Mouse (Mus musculus): ENCODE data around the gene D1Ertd622e.

D1Ertd622e gene

DNA sequence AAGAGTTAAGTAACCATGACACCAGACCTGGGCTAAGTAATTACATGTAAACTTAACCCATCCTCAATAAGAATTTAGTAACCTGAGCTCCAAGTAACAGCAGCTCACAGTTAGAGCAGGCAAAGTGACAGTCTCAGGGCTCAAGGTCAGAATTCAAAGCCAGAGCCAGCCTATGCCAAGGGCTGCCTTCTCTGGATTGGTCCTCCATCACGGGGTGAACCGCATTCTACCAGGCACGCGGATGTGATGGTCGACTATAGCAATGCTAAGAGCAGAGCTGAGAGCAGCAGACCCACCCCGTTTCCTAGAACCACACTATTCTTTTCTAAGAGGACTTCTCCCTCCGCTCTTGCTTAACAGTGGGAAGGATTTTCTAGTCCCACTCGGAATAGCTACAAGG lies 27.8 kb downstream of the D1Ertd622e start:
- DNase-seq (ENCODE audit: inconsistent ontology term) = no peak

DNA sequence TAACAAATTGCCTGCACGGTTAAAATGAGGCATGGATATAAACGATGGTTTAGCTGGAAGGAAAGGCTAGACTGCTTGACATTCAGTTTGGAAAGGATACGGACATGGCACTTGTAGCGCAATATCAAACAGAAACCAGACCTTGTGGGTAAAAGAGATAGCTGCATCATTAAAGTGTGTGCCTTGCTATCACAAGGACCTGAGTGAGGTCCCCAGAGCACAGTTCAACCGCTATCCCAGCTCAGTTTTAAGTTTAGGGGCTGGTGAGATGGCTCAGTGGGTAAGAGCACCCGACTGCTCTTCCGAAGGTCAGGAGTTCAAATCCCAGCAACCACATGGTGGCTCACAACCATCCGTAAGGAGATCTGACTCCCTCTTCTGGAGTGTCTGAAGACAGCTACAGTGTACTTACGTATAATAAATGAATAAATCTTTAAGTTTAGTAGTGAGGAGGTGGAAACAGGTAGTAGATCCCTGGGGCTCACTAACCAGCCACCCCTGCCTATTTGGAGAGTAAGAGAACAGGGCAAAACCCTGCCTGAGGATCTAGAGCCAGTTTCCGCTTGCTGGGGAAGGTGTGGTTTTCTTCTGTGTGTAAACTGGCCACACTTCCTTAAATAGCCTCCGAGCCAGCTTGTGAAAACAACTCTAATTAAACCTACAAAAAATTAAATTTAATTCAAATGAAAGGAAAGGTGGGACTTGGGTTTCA lies 29.2 kb downstream of the D1Ertd622e start:
- DNase-seq (ENCODE audit: inconsistent ontology term) = no peak

DNA sequence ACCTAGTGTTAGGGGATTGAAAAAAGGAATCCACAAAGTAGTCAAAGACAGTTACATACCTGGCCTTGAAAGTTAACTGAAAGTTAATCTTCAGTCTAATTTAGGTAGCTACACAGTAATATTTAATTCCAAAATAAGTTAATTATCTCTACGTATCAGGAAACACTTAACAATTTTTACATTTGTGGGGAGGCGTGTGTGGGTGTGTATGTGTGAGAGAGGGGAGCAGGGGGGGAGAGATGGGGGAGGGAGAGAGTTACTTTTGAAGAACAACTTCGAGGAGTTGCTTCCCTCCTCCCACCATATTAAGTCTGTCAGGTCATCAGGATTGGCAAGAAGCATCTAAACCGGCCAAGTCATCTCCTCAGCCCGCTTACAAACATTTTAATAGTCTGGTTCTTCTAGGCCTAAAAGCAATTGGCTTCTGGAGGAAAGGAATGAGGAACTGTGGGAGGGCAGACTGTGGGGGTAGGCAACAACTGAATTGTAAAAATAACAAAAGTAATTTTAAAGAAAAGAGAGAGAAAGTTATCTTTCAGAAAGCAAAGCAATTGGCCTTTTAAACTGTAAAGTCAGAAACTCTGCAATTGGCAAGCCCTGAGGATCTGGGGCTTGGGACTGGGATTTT lies 29.9 kb downstream of the D1Ertd622e start:
- no peak for DNase-seq (ENCODE audit: inconsistent ontology term)

DNA sequence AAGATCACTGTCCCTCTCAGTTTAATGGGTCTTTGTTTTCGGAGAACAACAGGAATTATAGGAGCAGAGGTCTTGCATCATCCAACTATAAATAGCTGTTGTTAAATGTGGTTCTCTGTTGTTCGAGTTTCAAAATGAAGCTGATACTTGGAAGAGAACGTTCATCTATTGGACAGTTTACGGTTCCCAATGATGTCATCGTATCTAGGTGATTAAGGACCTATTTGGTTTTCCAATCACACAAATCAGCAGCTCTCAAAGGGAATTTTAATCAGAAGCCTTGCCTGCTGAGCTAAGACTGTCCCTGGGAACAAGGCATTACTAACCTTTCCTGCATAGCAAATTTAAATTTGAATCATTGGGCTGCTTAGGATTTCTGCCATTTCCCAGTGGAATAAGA lies 31.7 kb downstream of the D1Ertd622e start:
- peak; percentile 22 for DNase-seq (ENCODE audit: inconsistent ontology term)

DNA sequence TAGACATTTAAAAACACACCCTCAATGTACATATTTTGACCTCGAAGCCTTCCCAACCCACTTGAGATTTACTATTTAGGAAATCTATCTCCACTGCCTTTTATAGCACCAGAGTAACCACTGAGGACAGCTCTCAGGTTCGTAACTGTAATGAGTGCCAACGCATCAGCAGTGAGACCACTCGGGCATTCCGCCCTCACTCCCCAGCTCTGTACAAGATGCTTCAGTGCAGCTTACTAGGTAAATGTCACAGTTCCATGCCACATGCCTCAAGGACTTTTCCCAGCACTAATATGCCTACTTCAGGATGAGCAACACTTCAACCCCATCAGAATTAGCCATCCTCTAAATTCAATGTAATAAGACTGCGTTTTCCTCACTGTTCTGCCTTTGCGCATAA lies 33.0 kb downstream of the D1Ertd622e start:
- DNase-seq (ENCODE audit: inconsistent ontology term) = no peak

DNA sequence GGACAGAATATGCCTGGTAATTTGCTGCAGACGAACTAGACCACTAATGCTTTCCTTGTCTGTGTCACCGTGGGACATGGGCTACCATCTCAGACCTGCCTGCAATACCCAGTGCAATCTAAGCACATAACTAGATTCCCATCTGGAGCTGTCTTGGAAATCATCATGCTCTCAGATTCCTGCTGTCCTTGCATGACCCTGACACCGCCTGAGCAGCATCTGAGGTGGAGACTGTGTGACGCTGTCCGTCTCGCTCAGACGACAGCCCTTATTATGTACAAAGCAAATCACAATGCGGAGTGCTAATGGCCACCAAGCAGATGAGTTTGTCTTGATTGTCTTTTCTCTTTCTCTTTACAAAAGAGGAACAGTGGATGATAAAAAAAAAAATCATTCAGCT lies 33.9 kb downstream of the D1Ertd622e start:
- DNase-seq (ENCODE audit: inconsistent ontology term) = no peak

DNA sequence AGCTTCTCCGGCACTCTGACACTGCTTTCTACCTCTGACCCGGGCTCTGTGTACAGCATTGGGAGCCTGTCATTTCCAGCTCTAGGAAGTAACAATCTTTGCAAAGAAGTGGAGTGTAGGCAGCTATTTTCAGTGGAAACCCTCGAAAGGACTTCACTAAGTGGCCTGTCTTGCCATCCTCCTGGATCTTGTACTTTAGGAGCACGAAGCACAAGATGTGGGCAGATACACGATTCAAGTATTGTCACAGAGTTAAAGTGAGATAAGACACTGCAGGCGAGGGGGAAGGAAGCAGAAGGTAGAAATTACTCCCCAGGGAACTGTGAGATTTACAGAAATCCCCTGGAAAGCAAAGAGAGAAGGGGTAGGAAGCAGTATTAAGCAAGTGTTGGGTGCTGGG lies 36.4 kb downstream of the D1Ertd622e start:
- no peak for DNase-seq (ENCODE audit: inconsistent ontology term)

DNA sequence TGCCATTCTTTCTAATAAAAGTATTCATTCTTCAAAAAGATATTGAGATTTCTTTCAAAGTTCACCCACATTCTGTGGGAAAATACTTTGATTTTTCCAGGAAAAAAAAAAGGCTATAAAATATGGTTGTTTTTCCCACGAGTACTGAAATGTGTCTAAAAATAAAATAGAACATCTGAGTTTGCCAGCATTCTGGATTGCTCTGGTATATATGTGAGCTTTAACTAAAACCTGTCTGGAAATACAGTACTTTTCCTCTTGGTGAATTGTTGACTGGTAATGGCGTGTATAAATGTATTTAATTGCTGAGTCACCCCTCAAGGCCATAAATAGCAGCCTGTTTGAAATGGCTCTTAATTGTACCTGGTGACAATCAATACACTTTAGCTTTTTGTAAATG lies 37.5 kb downstream of the D1Ertd622e start:
- DNase-seq (ENCODE audit: inconsistent ontology term) = no peak

DNA sequence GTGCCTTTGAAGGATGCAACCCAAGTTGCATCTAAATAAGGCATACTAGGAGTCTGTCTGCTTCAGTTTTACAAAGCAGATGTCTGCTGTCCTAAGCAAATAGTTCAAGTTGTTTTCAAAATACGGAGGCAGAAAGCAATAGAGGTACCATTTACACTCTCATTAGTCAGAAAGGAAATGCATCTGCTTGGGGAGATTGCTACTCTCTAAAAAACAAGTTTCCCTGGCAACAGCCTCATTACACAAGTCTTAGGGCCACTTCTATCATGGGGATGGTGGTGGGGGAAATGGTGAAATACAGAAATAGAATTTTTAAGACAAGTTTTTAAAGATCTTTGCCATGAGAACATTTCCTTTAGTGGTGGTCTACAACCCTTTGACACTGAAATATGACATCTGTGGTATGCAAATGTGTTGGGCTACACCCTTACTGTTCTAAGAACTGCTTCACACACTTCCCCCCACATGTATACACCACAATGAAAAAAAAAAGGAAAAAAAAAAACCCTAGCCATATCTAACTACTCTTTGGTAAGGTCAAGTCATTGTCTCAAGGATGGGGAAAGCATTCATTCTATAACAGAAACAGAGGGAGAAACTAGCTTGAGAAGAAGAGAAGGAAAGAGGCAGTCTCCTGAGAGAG lies 38.5 kb downstream of the D1Ertd622e start:
- DNase-seq (ENCODE audit: inconsistent ontology term) = no peak

DNA sequence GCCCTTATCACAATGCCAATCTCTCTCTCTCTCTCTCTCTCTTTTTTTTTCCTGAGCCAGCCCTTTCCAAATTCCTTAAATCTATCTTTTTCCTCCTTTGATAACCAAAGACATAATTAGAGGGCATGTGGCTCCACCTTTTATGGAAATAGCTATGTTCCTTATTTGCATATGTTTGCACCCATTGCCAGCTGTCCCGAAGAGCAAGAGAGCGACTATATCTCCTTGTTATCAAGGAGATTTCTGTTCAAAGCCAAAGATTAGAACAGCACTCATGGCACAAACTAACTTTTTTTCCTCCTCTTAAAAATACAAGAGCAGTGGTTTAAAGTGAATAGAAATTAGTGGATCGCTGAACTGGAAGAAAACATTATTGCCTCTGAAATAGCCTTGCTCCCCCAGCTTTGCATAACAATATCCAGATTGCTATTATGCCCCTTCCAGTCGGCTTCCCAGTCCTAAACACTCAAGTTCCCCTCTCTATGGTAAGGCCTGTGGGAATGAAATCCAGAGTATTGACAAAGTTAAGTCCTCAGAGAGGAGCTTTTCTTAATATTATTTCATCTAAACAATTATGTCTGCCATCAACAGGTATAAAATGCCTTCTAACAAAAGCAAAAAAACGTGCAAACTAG lies 39.2 kb downstream of the D1Ertd622e start:
- no peak for DNase-seq (ENCODE audit: inconsistent ontology term)

DNA sequence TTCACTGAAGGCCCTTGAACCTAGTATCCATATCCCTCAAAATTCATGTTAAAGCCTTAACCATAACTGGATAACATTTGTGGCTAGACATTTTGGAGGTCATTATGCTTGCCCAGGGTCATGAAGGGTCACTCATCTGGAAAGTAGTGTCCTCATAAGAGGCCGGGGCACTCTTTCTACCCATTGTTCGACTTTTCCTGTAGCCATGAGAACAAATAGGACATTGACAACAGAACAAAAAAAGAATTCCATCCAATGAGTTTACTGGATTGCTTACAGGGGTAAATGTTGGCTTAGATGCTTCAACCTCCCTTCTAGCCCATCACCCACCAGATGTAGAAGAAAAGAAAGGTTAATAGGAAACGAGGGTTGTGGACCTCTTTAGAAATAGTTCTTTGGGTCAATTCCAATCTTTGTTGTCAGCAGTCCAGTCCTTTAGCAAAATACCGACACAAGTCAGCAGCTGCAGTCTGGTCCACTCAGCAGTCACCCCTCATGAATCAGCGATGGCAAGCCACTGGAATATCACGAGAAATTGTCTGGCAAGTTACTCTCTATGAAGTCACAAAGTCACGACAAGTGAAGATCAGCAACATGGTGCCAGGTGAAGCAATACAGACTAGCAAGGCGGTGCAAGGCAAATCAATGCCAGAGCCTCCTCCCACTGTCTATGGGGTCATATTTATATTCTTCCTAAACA lies 42.1 kb downstream of the D1Ertd622e start:
- DNase-seq (ENCODE audit: inconsistent ontology term) = peak; percentile 18

DNA sequence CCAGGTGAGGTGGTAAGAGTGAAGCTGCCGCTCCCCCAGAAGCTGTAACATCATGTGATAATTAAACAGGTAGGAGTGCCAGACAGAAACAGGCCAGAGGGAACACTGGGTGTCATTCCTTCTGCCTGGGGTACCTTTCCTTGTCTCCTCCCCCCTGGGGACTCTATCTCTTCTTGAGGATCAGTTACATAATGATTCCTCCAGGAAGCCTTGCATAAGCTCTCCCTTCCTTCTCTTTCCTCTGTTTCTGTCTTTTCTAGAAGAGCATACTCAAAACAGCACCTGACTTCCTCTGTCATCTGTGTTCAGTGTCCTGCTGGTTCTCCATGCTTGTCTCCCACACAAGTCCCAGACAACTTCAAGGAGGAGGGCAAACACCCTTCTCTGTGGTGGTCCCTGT lies 46.3 kb downstream of the D1Ertd622e start:
- DNase-seq (ENCODE audit: inconsistent ontology term) = no peak

DNA sequence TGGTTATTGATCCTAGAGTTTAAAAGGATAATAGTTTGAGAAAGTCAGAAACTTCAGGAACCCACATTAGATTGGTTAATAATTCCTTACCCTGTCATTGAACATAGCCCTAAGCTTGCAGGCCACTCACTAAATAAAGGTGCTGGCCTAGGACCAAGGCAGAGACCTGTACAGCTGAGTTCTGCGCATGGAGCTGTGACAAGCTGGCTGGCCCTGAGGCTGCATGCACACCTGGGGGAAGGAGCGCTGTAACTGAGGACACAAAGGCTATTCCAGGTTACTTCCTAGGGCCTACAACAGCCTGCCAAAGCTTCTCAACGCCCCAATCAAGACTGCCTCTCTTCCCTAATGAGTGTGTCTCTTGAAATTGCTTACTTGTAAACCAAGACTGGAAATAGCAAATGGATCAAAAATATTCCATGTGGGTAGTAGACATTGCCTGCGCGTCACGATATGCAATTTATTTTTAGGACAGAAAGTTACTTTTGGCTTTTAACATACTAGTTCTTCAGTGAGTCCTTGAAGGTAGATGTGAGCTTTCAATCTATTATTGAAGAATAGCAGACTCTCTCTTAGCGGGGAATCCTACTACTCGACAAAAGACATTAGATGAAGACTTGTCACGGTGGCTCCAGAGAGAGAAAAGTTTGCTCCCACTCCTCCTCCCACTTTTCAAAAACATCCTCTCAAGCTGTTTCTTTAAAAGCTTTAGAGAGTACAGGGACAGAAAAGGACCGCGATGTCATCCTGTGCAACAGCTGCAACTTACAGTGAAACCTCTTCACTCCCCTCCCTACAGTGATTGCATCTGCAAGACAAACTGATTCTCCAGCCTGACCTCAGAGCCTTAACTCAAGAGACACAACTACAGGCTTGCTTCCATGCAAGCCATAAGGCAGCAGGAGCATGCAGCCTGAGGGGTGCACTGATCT lies 47.1 kb downstream of the D1Ertd622e start:
- DNase-seq (ENCODE audit: inconsistent ontology term) = no peak

DNA sequence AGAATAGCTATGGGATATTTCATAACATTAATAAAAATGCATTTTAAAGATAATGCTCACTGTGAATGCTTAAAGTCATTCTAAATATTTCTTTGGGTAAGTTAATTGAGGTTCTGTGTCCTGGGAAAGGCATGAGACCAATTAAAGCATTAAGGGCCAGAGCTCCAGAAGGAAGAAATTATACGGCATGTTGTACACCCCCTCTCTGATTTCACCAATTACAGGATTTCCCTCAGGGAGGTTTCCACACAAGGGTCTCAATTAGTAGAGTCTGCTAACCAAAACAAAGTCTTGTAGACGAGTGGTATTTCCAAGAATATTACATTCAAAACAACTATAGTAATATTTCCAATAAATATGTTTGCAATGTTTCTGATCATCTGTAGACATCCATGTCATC lies 50.1 kb downstream of the D1Ertd622e start:
- no peak for DNase-seq (ENCODE audit: inconsistent ontology term)

DNA sequence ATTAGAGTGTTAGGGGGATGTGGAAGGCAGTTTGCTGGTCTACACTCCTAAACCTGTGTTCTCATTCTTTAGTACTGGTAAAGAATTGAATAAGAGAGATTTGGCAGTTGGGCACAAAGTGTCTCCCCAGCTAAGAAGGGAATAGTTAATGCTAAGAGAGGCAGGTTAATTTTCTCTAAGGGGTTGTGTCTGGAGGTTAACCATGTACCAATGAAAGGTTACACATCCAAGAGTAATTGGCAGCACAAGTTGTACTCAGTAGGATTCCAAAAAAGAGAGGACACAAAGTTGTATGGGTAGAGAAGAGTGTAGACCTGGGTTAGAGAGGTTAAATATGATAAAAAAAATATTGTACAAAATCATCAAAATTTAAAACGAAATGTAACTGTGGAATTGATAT lies 58.5 kb downstream of the D1Ertd622e start:
- DNase-seq (ENCODE audit: inconsistent ontology term) = no peak

DNA sequence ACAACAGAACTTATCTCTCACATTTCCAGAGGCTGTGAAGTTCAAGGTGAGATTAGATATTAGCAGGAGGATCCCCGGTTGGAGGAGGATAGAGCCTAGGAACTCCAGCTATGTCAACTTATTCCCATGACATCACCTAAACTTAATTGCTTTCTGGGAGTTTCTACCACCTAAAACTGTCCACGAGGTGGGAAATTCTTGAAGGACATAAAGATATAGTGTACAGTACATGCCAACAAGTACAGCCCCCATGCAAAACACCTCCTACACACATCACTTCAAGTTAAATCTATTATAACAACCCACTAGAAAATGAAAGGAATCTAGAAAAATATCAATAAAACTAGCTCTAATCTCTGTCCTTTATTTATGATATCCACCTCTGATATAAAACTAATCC lies 61.5 kb downstream of the D1Ertd622e start:
- DNase-seq (ENCODE audit: inconsistent ontology term) = no peak

DNA sequence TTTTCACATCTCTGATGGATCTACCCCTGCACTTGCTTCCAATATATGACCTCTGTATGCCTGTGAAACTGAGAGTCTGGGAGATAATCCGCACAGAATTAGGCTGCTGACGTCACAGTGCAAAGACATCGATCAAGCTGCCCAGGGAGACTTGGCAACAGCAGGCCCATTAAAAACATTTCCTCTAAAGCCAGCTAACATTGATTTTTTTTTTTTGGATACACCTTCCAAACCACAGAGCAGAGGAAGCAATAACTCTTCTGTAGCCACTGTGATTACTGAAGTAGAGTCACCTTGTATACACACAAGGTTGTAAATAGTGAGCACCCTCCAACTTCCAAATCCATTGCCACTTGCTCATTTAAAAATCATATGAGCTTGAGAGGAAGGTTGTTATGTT lies 62.8 kb downstream of the D1Ertd622e start:
- DNase-seq (ENCODE audit: inconsistent ontology term) = no peak

DNA sequence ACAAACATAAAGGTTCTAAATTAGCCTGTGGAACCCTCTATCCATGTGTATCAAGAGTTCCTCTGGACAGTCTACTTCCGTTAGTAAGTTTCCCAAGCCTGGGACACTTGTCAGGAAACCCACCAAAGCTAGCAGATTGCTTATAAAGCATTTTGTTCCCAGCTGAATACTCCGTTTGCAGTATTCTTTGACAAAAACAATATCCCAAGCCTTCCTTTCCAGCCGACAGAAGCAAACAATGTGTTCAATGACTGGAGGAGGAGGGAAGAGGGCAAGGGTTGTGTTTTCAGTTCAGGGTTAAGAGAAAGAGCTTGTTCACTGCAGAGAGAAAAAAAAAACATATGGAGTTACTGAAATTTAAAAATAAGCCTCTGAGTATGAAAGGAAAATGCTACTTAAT lies 73.3 kb downstream of the D1Ertd622e start:
- DNase-seq (ENCODE audit: inconsistent ontology term) = no peak

DNA sequence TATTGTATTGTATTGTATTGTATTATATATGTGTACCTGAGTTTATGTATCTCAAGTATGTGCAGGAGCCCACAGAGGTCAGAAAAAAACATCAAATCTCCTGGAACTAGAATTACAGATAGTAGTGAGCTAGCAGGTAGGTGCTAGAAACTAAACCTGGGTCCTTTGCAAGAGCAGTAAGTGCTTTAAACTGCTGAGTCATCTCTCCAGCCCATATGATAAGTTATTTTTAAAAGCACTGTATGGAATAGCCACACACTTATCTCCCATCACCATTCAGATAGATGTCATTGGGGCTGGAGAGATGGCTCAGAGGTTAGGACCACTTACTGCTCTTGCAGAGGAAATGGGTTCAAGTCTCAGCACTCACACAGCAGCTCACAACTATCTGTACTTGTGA lies 76.8 kb downstream of the D1Ertd622e start:
- DNase-seq (ENCODE audit: inconsistent ontology term) = no peak

DNA sequence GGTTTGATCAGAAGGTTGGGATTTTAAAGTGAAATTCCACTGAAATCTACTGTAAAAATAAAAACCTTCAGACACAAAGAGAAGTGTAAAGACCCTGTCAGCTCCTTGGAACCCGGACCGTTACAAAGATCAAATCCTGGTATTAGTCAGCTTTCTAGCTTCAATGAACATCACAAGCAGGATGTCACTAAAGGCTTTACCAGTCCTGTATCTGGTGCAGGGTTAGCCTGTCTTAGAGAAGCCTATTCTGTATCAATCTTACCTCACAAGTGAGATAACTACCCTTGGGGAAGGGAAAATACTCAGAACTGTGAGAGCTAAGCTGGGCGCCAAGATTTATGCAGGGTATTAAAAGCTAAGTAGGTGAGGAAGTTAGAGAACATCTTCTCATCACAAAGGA lies 77.7 kb downstream of the D1Ertd622e start:
- DNase-seq (ENCODE audit: inconsistent ontology term) = no peak

DNA sequence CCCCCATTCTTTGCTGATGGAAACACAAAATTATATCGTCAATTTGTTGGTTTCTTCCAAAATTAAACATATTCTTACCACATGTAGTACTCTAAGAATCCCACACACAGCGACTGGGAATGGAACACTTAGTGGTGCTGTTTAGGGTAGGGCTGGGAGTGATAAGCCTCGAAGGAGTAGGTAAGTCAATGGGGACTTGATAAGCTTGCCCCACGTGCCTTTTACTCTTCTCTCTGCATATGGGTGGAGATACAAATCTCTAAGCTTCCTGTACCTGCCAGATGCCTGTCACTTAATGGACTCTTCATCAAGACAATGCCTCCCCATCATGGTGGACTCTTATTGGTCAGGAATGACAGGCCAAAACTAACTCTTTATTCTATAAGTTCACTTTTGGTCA lies 78.8 kb downstream of the D1Ertd622e start:
- no peak for DNase-seq (ENCODE audit: inconsistent ontology term)

Data from Muller cell, postnatal 12 days (primary cell).